Mouse (Mus musculus) ES-E14 (cell line): Measurements from ENCODE around the gene Swsap1.

ENCODE experiments used
- CHD2 ChIP-seq: IDR thresholded peaks from 2 replicates; pipeline ENCODE4 v1.6.1; 2014; ENCODE audit warnings: mild to moderate bottlenecking, low read depth, low read length, inconsistent platforms
- MAFK ChIP-seq: IDR thresholded peaks from 2 replicates; pipeline ENCODE4 v1.6.1; 2014; ENCODE audit warnings: mild to moderate bottlenecking, low read depth, low read length, inconsistent platforms; ENCODE audit not compliant: insufficient read depth
- ZC3H11A ChIP-seq: IDR thresholded peaks from 2 replicates; pipeline ENCODE4 v1.6.1; 2012; ENCODE audit warnings: low read depth, mild to moderate bottlenecking, inconsistent platforms, low read length, borderline replicate concordance

DNA sequence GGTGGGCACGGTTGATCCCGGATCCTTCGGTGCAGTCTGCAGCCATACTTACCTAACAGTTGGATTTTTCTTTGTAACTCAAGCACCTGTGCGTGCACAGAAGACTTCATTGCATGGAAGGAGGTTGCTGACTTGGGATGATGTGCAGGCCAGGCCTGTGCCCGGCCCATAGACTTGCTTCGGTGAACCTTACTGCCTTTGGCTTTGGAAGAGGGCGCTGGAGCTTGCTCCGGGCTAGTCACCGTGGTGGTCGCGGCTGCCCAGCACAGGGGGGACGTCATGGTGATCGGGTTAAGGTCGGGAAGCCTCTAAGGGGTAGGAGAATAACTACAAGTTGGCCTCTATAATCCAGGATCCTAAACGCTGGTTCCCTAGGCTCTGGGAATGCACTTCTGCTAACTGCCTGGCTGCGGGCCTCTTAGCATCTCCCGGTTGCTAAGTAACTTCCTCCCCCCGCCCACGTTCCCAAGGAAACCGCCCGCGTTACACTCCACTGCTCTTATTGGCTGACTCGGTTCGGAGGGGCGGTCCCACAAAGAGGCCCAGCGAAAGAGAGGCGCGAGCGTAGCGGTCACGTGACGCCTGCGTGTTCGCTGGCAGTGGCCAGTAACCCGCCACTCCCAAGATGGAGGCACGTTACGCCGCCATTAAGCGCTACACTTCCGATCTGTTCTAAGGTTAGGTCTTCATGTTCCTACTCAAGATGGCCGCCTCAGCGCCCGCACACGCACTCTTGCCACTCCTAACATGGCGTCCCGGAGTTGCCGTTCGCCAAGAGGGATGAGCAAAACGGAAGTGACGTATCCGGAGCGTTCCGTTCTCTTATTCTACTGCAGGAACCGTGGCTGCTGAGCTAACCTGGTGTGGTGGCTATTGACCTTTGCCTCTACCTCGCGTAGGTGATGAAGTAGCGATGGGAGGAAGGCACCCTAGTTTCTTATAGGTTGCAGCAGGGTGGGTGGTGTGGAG, 46.9 kb downstream of the Swsap1 start, which contains the start of the genes Ccdc151 and Prkcsh:
- TF ChIP-seq CHD2 = no peak
- no peak for TF ChIP-seq MAFK
- no peak for TF ChIP-seq ZC3H11A
